Mouse (Mus musculus) kidney, adult 11 months (tissue): ENCODE data around the gene Nbea.

Source experiments
- DNase-seq: peaks from one replicate; pipeline ENCODE4 v3.0.0; 2022

Nbea gene

GRCm38 (mm10) chr3:55587434-55587971 lies 596.0 kb downstream of the Nbea start:
- DNase-seq = no peak
